Mouse (Mus musculus) ES-E14 (cell line): ENCODE results near the gene Dclre1c.

Experiments used
- CHD2 ChIP-seq: IDR thresholded peaks from 2 replicates; pipeline ENCODE4 v1.6.1; 2014; ENCODE audit warnings: mild to moderate bottlenecking, low read depth, low read length, inconsistent platforms
- MAFK ChIP-seq: IDR thresholded peaks from 2 replicates; pipeline ENCODE4 v1.6.1; 2014; ENCODE audit warnings: mild to moderate bottlenecking, low read depth, low read length, inconsistent platforms; ENCODE audit not compliant: insufficient read depth

DNA sequence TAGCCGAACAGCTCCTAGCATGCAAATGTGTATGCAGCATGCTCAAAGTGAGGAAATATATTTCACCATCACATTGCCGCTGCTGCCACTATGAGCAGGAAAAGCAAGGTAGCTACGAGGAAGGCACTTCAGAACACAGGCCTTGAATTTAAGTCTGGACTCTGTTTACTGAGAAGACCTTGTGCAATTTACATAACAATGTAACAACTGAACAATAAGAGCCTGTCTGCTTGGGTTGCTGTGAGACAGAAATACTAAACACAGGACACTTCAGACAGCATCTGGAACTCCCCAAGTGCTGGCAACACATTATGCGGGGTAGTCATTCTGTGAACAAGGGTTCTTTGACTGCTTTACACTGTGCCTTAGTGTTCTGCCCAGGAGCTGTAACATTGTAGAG, 3.8 kb upstream of the Dclre1c start:
- no peak for TF ChIP-seq CHD2
- no peak for TF ChIP-seq MAFK
